Mouse (Mus musculus): Measurements from ENCODE around the gene Max. TPM values are rescaled to one million over a fixed set of nuclear protein-coding genes. Genes with fewer than 3 reads are reported as not detected.

The Max gene
- total RNA-seq, 1 experiment from 2014 or later = 115 TPM

DNA sequence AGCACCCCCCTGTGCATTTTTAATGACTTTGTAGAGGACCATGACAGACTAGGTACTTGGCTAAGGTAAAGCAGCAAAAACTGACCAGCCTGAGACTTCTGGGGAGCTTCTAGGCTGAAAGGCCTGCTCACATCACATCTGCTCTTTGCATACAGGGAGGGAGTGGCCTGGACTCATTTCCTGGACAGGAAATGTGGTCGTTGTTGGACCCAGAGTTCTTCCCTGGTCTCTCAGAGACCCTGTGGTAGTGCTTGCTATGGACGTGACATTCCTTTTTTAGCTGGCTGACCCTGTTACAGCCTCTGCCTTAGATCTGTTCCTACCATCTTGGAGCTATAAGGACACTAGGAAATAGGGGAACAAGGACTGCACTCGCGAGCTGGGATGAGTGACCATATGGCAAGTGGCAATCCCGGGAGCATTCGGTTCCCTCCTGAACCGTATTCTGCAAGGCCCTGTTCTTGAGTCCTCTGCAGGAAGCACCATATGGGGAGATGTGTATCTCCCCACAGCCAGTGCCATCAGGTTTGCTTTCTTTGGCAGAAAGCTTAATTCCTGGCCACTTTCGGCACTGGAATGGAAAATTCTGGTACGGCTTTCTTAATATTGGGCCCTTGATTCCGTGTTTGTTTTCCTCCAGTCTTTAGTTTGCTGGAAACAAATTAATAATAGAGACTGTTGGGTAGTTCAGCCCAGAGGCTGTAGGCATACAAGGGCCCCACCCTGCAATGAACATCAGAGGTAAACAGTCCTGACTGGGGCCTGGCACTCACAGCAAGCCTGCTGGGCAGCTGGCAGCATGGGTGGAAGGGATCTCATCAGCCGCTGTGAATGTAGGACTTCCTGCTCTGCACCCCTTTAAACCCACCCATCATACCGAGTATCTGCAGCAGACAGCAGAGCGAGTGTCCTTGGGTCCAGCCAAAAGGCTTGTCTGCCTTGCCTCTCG, 30.0 kb downstream of the Max start:
- no peak for ATAC-seq (replicated peaks in 1 of 2; ENCODE audit: insufficient read depth in 1 of 2, low FRiP score in 2 of 2, low TSS enrichment in 1 of 2, low read depth in 1 of 2, poor library complexity in 2 of 2, severe bottlenecking in 2 of 2)

DNA sequence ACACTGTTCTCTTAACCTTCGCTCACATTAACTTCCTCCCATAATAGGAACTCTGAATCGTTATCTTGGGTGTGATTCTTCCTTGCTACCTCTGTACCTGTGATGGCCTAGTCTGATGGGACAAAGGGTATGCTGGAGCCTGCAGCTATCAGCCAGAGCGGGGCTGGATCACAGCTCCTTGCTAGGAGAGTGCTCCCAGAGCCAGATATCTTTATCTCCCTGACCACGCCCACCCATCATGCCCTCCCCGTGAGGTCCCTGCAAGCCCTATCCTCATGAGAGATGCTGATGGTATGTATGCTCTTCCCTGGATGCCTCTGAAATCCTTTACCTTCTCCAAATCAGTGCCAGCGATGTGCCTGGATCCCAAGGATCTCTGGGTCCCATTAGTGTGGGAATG, 31.8 kb downstream of the Max start:
- ATAC-seq (replicated peaks in 1 of 2; ENCODE audit: insufficient read depth in 1 of 2, low FRiP score in 2 of 2, low TSS enrichment in 1 of 2, low read depth in 1 of 2, poor library complexity in 2 of 2, severe bottlenecking in 2 of 2) = no peak

DNA sequence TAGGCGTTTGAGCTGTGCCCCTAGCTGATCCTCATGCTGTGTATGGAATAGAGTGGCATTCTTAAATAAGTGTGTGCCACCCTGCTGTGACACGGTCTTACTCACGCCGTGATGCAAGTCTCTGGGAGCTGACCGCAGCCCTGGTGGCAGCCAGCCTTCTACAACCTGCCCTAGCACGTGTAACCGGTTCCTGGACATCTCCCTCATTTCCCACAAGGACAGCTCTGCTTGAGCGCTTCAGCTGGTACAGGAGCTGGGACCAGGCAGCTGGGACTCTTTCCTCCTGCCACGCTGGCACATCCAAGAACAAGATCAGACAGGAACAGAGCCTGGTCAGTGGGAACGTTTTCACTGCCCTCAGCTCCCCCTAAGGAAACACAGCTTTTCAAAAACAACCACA, 34.5 kb downstream of the Max start:
- no peak for ATAC-seq (replicated peaks in 1 of 2; ENCODE audit: insufficient read depth in 1 of 2, low FRiP score in 2 of 2, low TSS enrichment in 1 of 2, low read depth in 1 of 2, poor library complexity in 2 of 2, severe bottlenecking in 2 of 2)

DNA sequence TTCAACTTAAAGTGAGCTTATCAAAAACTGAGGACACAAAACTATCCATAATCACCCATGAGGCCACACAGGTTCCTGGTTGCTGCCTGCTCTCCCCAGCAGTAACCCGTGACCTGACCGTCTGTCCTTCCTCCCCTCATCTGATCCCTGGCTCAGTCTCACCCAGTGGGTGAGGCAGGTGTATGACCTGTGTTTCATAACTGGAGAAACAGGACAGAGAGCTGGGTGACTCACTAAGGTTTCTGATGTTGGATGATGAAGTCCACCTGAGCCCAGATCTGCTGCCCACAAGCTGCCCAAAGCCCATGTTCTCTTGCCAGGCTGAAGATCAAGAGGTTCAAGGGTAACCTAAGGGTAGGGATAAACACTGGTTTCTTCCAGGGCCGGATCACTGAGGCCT, 35.0 kb downstream of the Max start:
- ATAC-seq (replicated peaks in 1 of 2; ENCODE audit: insufficient read depth in 1 of 2, low FRiP score in 2 of 2, low TSS enrichment in 1 of 2, low read depth in 1 of 2, poor library complexity in 2 of 2, severe bottlenecking in 2 of 2) = no peak

DNA sequence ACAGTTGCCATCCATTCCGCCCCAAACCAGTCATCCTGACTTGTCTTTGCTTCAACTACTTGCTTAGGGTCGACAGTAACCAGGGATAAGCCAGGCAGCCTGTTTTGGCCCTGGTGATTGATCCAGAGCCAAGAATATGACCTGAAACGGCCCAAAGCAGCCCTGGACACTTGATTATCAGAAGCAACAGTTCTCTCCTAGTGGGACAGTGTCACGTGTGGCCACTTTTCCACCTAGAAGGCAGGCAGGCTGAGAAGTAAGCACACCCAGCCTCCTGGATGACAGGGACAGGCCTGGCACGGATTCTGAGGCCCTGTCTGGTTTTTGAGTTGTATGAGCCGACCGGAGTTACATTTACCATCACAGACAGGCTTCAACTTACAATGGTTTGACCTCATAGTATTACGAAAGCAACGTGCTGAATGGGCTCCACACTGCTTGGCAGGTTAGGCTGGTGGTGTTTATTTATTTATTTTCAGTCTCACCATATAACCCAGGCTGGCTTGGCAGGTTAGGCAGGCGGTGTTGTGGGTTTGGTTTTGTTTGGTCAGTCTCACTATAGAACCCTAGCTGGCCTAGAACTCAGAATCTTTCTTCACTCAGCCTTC, 35.6 kb downstream of the Max start:
- ATAC-seq (replicated peaks in 1 of 2; ENCODE audit: insufficient read depth in 1 of 2, low FRiP score in 2 of 2, low TSS enrichment in 1 of 2, low read depth in 1 of 2, poor library complexity in 2 of 2, severe bottlenecking in 2 of 2) = no peak

DNA sequence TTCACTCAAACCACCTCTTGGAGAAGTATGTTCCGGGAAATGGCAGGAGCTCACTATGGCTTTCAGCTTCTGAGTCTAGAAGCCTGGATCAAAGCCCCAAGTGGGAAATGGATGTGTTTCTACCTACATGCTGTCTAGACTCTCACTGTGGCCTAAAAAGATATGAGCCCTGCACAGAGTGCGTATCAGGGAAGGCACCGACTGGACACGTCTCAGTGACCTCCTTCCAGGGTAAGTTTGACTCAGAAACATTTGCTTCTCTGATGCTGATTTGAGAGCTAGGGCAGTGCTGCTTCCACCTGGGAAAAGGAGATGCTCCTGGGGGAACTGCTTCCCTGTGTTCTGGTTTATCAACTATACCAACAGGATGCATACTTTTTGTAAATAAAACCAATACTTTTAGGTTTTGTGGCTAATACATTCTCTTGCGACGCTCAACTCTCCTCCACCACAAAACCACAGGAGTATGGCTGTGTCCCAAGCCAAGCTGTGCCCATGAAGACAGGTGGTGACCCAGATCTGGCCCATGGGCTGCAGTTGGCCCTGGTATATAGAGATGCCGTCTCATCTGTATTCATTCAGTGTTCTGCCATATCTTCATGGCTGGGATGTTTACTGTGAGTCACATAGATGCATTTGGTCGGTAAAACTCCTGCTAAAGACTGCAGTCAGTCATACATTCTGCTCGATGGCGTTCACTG, 36.9 kb downstream of the Max start:
- peak; percentile 44 to 51; a peak in 1 of 4 replicates for ATAC-seq (replicated peaks in 1 of 2; ENCODE audit: insufficient read depth in 1 of 2, low FRiP score in 2 of 2, low TSS enrichment in 1 of 2, low read depth in 1 of 2, poor library complexity in 2 of 2, severe bottlenecking in 2 of 2)

DNA sequence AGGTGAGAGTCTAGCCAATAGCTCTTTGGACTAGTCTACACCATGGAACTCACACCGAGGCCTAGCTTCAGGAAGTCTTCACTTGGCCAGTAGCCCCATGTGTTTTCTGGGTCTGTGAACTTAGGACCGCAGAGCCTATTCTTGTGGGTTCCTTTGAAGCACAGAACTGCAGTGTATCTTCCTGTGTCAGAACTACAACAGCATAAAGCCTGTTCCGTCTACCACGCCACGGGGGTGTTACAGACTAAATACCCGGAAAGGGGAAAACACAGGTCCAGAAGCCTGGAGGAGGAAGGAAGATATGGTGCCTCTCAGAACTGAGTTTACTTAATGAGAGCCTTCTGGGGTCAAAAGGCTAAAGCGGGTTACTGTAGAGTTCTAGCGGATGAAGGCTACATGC, 38.9 kb downstream of the Max start:
- no peak for ATAC-seq (replicated peaks in 1 of 2; ENCODE audit: insufficient read depth in 1 of 2, low FRiP score in 2 of 2, low TSS enrichment in 1 of 2, low read depth in 1 of 2, poor library complexity in 2 of 2, severe bottlenecking in 2 of 2)

DNA sequence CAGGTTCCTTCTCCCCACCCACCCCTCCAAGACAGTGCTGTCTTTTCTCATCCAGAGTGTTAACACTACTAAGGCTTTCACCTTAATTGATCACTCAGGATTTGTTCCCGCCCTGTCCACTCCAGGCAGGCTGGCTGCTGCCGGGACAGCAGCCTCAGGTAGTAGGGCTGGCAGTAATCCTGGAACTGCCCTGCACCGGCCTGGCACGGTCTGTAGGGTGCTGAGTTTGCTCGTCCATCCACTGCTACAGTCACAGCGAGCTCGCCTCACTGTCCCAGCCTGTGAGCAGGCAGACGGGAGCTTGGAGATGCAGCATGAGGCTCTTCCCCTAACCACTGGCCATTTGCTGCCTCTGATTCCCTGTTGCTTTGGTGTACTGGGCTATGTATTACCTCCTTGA, 41.0 kb downstream of the Max start:
- no peak for ATAC-seq (replicated peaks in 1 of 2; ENCODE audit: insufficient read depth in 1 of 2, low FRiP score in 2 of 2, low TSS enrichment in 1 of 2, low read depth in 1 of 2, poor library complexity in 2 of 2, severe bottlenecking in 2 of 2)

DNA sequence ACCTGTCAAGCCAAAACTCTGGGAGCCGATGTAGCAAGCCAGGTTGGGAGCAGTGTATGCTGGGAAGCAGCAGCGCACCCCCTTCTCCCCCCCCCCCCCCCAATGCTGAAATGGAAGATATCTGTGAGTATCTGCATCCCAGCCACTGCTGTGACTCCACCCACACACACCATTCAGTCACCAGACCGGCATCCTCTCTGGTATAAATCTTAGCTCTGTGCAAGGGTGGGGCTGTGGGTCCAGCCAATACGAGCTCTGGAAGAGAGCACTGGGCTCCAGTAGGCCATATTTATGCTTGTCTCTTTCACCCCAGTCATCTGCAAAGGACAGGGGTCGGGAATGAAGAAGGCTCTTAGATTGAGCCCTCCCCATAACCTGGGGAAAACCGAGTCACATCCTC, 41.6 kb downstream of the Max start:
- no peak for ATAC-seq (replicated peaks in 1 of 2; ENCODE audit: insufficient read depth in 1 of 2, low FRiP score in 2 of 2, low TSS enrichment in 1 of 2, low read depth in 1 of 2, poor library complexity in 2 of 2, severe bottlenecking in 2 of 2)

DNA sequence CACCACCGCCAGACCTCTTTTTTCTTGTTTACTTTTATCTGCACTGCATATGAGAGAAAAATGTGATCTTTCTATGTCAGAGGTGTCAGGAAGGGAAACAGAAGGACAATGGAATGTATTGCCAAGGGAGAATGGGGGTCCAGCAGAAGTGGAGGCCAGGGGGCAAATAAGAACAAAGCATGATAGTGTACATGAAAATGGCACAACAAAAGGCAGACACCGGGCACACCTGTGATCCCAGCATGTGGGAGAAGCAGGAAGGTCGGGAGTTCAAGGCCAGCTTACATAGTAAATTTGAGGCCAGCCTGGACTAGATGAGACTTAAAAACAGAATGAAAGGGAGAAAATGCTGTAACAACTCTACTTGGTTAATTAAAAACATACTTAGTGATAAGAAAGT, 43.1 kb downstream of the Max start:
- ATAC-seq (replicated peaks in 1 of 2; ENCODE audit: insufficient read depth in 1 of 2, low FRiP score in 2 of 2, low TSS enrichment in 1 of 2, low read depth in 1 of 2, poor library complexity in 2 of 2, severe bottlenecking in 2 of 2) = no peak

DNA sequence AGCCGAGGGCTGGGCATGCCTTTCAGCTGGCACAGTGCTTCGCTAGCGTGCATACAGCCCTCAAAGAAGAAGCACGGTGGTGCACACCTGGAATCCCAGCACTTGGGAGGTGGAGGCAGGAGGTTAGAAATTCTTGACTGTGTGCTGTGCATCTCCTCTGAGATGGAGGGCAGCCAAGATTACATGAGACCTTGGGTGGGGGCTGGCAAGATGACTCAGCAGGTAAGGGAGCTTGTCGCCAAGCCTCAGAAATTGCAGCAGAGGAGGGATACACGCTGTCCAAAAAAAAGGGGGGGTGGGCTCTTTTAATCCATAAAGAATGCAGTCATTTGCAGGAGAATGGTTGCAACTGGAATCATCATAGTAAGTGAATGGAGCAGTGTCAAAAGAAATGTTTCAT, 43.9 kb downstream of the Max start:
- ATAC-seq (replicated peaks in 1 of 2; ENCODE audit: insufficient read depth in 1 of 2, low FRiP score in 2 of 2, low TSS enrichment in 1 of 2, low read depth in 1 of 2, poor library complexity in 2 of 2, severe bottlenecking in 2 of 2) = no peak

DNA sequence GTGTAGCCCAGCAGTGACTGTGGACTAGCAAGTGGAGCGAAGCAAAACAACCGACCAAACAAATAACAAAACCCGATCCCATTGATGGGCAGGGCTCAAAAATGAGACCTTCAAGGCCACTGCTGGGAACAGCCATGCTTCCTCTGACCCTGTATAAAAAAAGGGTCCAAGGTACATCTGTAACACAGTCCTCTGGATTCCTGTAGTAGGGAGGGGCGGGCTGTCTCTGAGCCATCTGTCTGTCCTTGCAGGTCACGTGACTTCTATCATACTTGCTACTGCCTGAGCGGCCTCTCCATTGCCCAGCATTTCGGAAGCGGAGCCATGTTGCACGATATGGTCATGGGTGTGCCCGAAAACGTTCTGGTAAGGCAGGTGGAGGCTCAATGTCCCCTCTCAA, 45.8 kb downstream of the Max start:
- ATAC-seq (replicated peaks in 1 of 2; ENCODE audit: insufficient read depth in 1 of 2, low FRiP score in 2 of 2, low TSS enrichment in 1 of 2, low read depth in 1 of 2, poor library complexity in 2 of 2, severe bottlenecking in 2 of 2) = no peak

DNA sequence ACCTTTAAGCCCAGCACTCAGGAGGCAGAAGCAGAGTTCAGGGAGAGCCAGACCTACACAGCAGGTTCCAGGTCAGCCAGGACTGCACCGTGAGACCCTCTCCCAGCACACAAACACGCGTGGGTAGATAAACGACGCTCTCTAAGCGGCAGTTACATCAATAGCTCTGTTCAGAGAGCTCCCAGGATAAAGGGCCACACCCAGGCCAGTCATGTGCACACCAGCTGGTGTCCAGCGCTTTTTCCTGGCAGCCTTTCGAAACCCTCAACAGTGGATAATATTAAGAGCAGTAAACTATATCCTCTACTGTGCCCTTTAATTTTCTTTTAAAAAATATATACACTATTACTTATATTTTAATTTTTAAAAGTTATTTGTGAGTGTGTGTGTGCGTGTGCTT, 49.8 kb downstream of the Max start:
- no peak for ATAC-seq (replicated peaks in 1 of 2; ENCODE audit: insufficient read depth in 1 of 2, low FRiP score in 2 of 2, low TSS enrichment in 1 of 2, low read depth in 1 of 2, poor library complexity in 2 of 2, severe bottlenecking in 2 of 2)

DNA sequence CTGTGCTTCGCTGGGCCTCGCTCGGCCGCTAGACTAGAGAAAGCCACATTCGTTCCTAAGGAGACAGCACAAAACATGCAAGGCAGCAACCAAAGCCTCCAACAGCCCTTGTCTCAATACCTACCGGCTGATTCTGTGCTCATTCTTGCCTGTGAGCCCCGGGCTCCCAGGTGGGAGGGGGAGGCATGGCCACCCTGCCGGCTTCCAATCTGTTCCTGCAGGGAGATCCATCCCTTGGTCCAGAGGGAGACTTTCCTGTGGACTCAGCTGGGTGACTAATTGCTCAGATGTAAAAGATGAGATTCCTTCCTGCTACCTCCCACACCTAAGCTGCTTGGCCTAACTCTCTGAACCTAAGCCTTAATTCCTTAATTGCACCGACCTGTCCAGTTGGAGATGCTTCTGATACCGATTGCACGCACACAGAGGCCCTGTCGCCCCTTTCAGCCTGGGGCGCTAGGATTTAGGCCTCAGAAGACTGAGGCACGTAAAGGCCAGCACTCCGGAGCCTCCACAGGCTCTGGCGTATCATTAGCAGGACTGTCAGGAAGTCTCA, 50.8 kb downstream of the Max start:
- no peak for ATAC-seq (replicated peaks in 1 of 2; ENCODE audit: insufficient read depth in 1 of 2, low FRiP score in 2 of 2, low TSS enrichment in 1 of 2, low read depth in 1 of 2, poor library complexity in 2 of 2, severe bottlenecking in 2 of 2)

DNA sequence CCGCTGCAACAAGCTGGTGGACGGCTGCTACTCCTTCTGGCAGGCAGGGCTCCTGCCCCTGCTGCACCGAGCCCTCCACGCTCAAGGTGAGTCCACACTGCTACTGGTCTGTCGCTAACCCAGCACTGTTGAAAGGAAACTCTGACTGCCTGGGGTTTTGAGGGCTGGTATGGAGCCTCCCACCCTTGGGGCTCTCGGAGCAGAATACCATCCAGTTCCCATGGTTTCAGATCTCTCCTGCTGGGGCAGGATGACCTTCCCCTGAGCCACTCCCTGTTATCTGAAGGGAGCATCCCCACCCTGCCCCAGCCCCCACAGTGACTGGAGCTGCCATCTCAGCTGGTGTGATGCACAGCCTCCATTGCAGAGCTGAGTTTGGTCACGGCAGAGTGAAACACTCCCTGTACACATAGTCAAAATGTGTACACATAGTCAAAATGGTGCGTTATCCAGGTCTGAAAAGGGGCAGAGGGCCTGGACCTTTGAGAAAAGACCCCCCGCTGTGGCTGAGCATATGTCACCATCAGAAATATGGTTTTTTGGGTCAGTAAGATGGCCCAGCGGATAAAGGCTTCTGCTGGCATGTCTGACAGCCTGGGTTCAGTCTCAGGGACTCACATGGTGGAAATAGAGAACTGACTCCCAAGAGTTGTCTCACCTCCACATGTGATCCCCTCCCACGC, 51.6 kb downstream of the Max start:
- ATAC-seq (replicated peaks in 1 of 2; ENCODE audit: insufficient read depth in 1 of 2, low FRiP score in 2 of 2, low TSS enrichment in 1 of 2, low read depth in 1 of 2, poor library complexity in 2 of 2, severe bottlenecking in 2 of 2) = no peak

DNA sequence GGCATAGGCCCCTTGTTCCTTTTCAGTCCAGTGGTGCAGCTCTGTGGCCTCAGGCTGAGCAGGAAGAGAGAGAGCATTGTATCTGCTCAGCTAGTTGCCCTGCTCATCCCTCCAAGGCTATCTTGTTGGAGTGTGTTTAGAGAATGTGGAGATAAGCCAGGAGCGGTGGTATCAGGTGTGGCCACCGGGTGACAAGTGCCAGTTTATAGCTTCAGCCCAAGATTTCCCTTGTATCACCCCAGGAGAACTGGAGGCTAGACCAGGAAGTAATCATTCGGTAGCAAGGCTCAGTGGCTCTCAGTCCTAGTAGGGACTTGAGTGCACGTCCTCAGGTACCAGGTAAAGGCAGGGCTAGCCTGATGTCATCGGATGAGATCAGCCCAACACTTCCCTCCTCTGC, 52.8 kb downstream of the Max start:
- peak in 1 of 2 experiments; percentile 29; a peak in 2 of 4 replicates for ATAC-seq (replicated peaks in 1 of 2; ENCODE audit: insufficient read depth in 1 of 2, low FRiP score in 2 of 2, low TSS enrichment in 1 of 2, low read depth in 1 of 2, poor library complexity in 2 of 2, severe bottlenecking in 2 of 2)

DNA sequence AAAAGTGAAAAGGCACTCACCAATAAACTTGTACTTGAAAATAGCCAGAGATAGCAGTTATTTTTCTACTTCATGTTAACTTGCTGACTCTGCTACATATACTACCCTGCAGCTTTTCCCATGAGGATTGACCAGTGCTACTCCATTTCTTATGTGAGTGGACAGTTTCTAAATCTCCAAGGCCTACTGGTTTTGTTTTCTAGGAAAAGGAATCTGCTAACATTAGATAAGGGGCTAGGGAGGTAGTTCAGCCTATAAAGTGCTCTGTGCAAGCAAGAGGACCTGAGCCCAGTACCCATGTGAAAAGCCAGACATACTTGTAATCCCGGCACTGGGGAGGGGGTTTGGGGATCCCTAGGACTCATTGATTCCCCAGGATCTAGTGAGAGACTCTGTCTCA, 55.7 kb downstream of the Max start:
- no peak for ATAC-seq (replicated peaks in 1 of 2; ENCODE audit: insufficient read depth in 1 of 2, low FRiP score in 2 of 2, low TSS enrichment in 1 of 2, low read depth in 1 of 2, poor library complexity in 2 of 2, severe bottlenecking in 2 of 2)
